Mouse (Mus musculus): Measurements from ENCODE around the gene Rap1a. TPM values are rescaled to one million over a fixed set of nuclear protein-coding genes. Genes with fewer than 3 reads are reported as not detected.
"Not testable (repeated sequence)": the region's sequence is repeated elsewhere in the genome, so short reads cannot be mapped to it uniquely, and the experiment has no call there.

Gene Rap1a
- polyA plus RNA-seq, 1 experiment = 66.2 TPM

DNA sequence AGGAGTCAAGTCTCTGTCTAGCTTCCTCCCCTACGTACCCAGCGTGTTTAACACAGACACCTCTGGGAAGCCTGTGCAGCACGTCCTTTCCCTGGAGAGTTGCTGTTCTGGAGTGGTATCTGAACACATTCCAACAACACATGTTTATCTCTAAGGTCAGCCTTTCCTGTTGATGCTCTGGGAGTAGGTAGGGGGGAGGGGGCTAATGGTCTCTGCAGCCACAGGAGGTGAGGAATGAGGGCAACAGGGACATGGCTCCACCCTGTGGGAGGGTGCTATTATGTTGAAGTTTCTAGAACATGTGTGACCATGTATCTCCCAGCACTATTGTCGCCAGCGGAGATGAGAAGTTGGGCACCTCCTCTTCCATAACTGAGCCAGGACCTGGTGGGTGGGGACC is 99.7 kb downstream of the Rap1a start:
- peaks cover 16% of the 10 kb centered on the region; the same call in 1 of the 2 replicates for H3K4me1 ChIP-seq (ENCODE audit: control insufficient read depth, insufficient read depth, low read length)
- TF ChIP-seq CTCF (IDR thresholded peaks at IDR 0.05; ENCODE audit: borderline replicate concordance, insufficient read depth, low read depth, low read length) = no peak
- no peak for TF ChIP-seq POLR2A (IDR thresholded peaks at IDR 0.05; ENCODE audit: borderline replicate concordance, insufficient read depth, low read length)
- no peak overlapping the region for H3K4me3 ChIP-seq (replicated peaks; ENCODE audit: insufficient read depth, low read depth, low read length)
- H3K27me3 ChIP-seq (ENCODE audit: control insufficient read depth, insufficient read depth, low read length) = no peaks in the 10 kb centered on the region
- no peak for DNase-seq
- H3K27ac ChIP-seq (ENCODE audit: insufficient read depth, low read length) = no peak overlapping the region
- WGBS = 77% methylated on average over 5 of the region's 5 CpGs

- DNase-seq; H3K4me3 ChIP-seq (replicated peaks; ENCODE audit: insufficient read depth, low read depth, low read length); H3K27me3 ChIP-seq (ENCODE audit: control insufficient read depth, insufficient read depth, low read length); H3K27ac ChIP-seq (ENCODE audit: insufficient read depth, low read length): not testable (repeated sequence)
- H3K4me1 ChIP-seq (ENCODE audit: control insufficient read depth, insufficient read depth, low read length) = peaks cover 18% of the 10 kb centered on the region; the same call in 1 of the 2 replicates
- WGBS = 85% methylated on average over 1 of the region's 1 CpGs
These were observed 100.3 kb downstream of the Rap1a start for GRCm38 (mm10) chr3:105700786-105701185.

DNA sequence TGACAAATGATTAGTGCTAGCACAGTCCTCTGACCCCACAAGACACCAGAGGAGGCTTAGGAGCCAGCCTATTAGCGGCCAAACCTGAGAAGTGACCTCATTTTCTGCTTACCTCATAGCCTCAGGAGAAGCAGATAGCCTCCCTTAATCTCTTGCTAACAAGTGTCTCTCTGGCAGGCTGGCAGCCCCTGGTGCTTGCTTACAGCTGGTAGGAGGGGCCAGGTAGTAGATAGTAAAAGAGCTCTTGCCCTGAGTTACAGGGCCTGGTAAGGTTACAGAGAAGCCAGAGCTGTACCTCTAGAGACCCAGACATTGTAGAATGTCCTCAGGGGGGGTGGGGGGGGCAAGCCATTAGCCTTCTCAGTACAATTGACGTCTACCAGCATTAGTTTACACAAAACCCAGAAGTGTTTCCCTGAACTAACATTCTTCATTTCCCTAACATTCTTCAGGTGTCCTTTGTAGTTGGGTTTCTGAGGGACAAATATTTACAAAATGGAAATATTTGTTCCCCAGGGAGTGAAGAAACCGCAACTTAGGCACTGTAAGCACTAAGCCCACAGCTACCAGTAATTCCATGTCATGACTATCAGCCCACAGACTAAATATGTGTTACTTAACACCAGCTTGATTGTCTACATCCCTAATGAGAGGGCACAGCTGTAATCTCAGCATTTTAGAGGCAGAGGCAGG is 101.7 kb downstream of the Rap1a start:
- H3K4me1 ChIP-seq (ENCODE audit: control insufficient read depth, insufficient read depth, low read length) = peaks cover 31% of the 10 kb centered on the region
- H3K4me3 ChIP-seq (replicated peaks; ENCODE audit: insufficient read depth, low read depth, low read length) = no peak overlapping the region
- no peaks in the 10 kb centered on the region for H3K27me3 ChIP-seq (ENCODE audit: control insufficient read depth, insufficient read depth, low read length)
- 82% methylated on average over 3 of the region's 3 CpGs for WGBS
- no peak for DNase-seq
- TF ChIP-seq CTCF (IDR thresholded peaks at IDR 0.05; ENCODE audit: borderline replicate concordance, insufficient read depth, low read depth, low read length) (no peak), POLR2A (IDR thresholded peaks at IDR 0.05; ENCODE audit: borderline replicate concordance, insufficient read depth, low read length) (no peak)
- H3K27ac ChIP-seq (ENCODE audit: insufficient read depth, low read length) = no peak overlapping the region; the same call in 1 of the 2 replicates

DNA sequence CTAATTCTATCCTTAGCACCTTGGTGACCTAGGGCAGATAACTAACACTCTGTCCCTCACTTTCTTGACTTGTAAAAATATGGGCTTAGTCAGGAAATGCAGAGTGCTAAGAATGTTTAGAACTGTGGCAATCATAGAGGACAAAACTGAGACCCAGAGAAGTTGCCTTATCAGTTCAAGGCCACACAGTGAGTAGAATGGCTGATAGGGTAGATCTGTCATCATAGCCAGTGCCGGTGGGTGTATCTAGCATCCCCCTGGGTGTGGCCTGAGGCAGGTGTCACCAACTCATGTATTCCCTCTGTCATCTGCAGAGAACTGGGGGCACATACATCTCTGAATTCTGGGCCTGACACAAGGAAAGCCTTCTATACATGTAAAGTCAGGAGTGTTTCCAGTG is 102.8 kb downstream of the Rap1a start:
- Histone ChIP-seq H3K4me3 (replicated peaks; ENCODE audit: insufficient read depth, low read depth, low read length) (no peak overlapping the region), H3K4me1 (ENCODE audit: control insufficient read depth, insufficient read depth, low read length) (peaks cover 38% of the 10 kb centered on the region), H3K27me3 (ENCODE audit: control insufficient read depth, insufficient read depth, low read length) (no peaks in the 10 kb centered on the region), H3K27ac (ENCODE audit: insufficient read depth, low read length) (no peak overlapping the region)
- DNase-seq = no peak
- 95% methylated on average over 1 of the region's 1 CpGs for WGBS
- no peak for TF ChIP-seq POLR2A (IDR thresholded peaks at IDR 0.05; ENCODE audit: borderline replicate concordance, insufficient read depth, low read length)
- TF ChIP-seq CTCF (IDR thresholded peaks at IDR 0.05; ENCODE audit: borderline replicate concordance, insufficient read depth, low read depth, low read length) = no peak

DNA sequence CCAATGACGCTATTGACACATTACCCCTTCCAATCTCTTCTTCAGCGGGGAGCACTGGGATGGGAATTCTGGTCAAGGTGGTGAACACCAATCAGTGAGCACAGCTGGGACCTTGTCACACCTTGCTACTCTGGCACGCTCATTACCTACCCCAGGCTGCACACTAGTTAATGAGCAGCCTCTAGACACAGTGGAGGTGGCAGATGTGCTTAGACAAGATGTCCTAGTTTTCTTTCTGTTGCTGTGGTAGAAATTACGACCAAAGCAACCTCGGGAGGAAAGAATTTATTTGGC is 104.0 kb downstream of the Rap1a start:
- Histone ChIP-seq H3K4me1 (ENCODE audit: control insufficient read depth, insufficient read depth, low read length) (peaks cover 38% of the 10 kb centered on the region), H3K27ac (ENCODE audit: insufficient read depth, low read length) (no peak overlapping the region), H3K27me3 (ENCODE audit: control insufficient read depth, insufficient read depth, low read length) (no peaks in the 10 kb centered on the region), H3K4me3 (replicated peaks; ENCODE audit: insufficient read depth, low read depth, low read length) (no peak overlapping the region)
- 79% methylated on average over 5 of the region's 5 CpGs for WGBS
- TF ChIP-seq CTCF (IDR thresholded peaks at IDR 0.05; ENCODE audit: borderline replicate concordance, insufficient read depth, low read depth, low read length) = no peak
- no peak for TF ChIP-seq POLR2A (IDR thresholded peaks at IDR 0.05; ENCODE audit: borderline replicate concordance, insufficient read depth, low read length)
- no peak for DNase-seq

GRCm38 (mm10) chr3:105696387-105697147 is 104.6 kb downstream of the Rap1a start:
- H3K27ac ChIP-seq (ENCODE audit: insufficient read depth, low read length) = peak overlapping the region; percentile 78; the same call in 1 of the 2 replicates
- 24% methylated on average over 17 of the region's 17 CpGs for WGBS
- no peak for TF ChIP-seq POLR2A (IDR thresholded peaks at IDR 0.05; ENCODE audit: borderline replicate concordance, insufficient read depth, low read length)
- no peak for TF ChIP-seq CTCF (IDR thresholded peaks at IDR 0.05; ENCODE audit: borderline replicate concordance, insufficient read depth, low read depth, low read length)
- H3K4me3 ChIP-seq (replicated peaks; ENCODE audit: insufficient read depth, low read depth, low read length) = no peak overlapping the region
- peak; percentile 65 to 79 for DNase-seq
- H3K27me3 ChIP-seq (ENCODE audit: control insufficient read depth, insufficient read depth, low read length) = no peaks in the 10 kb centered on the region
- H3K4me1 ChIP-seq (ENCODE audit: control insufficient read depth, insufficient read depth, low read length) = peaks cover 38% of the 10 kb centered on the region

DNA sequence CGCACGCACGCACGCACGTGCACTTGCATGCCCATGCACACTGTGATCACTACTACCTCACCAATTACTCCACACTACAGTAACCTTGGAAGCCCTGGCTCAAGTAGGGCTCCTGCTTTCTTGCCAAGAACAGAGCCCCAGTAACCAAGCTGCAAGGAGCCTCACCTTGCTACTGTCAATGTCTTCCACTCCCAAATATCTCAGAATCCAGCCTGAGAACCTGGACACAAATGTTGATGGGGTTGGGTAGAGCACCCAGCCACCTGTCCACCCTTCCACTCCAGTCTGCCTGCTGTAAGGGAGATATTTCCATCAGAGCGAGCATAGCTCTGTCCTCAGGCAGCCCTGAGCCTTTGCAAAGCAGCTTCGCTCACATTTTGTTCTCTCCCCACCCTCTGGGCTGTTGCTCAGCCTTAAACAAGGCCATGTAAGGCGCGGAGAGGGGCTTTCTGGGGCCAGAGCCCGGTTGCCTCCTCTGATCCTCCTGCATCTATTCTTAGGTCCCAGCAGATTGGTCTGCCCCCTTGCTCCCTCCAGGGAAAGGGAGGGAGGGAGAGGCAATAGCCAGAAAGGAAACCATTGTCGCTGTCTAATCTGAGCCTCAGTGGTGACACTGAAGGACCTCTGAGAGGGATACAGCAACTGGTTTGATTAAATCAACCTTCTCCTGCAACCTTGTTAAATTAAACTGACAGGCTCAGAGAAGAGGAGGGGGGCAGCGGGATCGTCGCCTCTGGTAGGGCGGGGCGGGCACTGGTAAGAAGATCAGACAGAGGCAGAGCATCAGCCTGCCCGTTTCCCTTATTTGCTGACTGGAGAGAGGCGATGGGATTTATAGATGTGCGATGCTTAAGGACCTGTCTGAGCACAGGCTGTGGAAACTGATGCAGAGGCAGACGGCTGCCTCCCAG is 105.4 kb downstream of the Rap1a start:
- 13% methylated on average over 20 of the region's 20 CpGs for WGBS

More for the DNA sequence above, 105.4 kb downstream of the Rap1a start:
- TF ChIP-seq CTCF (IDR thresholded peaks at IDR 0.05; ENCODE audit: borderline replicate concordance, insufficient read depth, low read depth, low read length) (no peak), POLR2A (IDR thresholded peaks at IDR 0.05; ENCODE audit: borderline replicate concordance, insufficient read depth, low read length) (no peak)
- peaks cover 38% of the 10 kb centered on the region for H3K4me1 ChIP-seq (ENCODE audit: control insufficient read depth, insufficient read depth, low read length)
- DNase-seq = peak; percentile 60 to 72
- no peak overlapping the region for H3K4me3 ChIP-seq (replicated peaks; ENCODE audit: insufficient read depth, low read depth, low read length)
- H3K27me3 ChIP-seq (ENCODE audit: control insufficient read depth, insufficient read depth, low read length) = no peaks in the 10 kb centered on the region
- H3K27ac ChIP-seq (ENCODE audit: insufficient read depth, low read length) = peak overlapping the region; percentile 78

All from cerebellum, adult 2 months (tissue).